Mouse (Mus musculus) liver, embryonic 13.5 days (tissue): ENCODE results near the gene Gmppa. TPM values are rescaled to one million over a fixed set of nuclear protein-coding genes. Genes with fewer than 3 reads are reported as not detected.

Source experiments
- ATAC-seq: fragments of 200-750 bp; cut with Nextera tagmentation; 2 replicates; pipeline ENCODE4 v1.8.0; 2017; ENCODE audit warnings: low read depth, mild to moderate bottlenecking, moderate number of reproducible peaks, moderate library complexity
- DNase-seq: peaks from one replicate; pipeline ENCODE4 v3.0.0; 2022
- H3K27ac ChIP-seq: fragments of 300-500 bp; sonication (generic); 2 replicates; pipeline ENCODE4 v1.5.1; 2015; ENCODE audit warnings: moderate library complexity, mild to moderate bottlenecking, inconsistent platforms
- H3K27me3 ChIP-seq: fragments of 300-500 bp; sonication (generic); 2 replicates; pipeline ENCODE4 v1.6.1; 2015; ENCODE audit warnings: mild to moderate bottlenecking, inconsistent platforms
- H3K36me3 ChIP-seq: fragments of 300-500 bp; sonication (generic); 2 replicates; pipeline ENCODE4 v1.6.1; 2015; ENCODE audit warnings: mild to moderate bottlenecking, inconsistent platforms
- H3K4me1 ChIP-seq: fragments of 300-500 bp; sonication (generic); replicated peaks from 2 replicates; pipeline ENCODE4 v1.6.1; 2015; ENCODE audit warnings: inconsistent platforms
- H3K4me2 ChIP-seq: fragments of 300-500 bp; sonication (generic); 2 replicates; pipeline ENCODE4 v1.6.1; 2015; ENCODE audit warnings: inconsistent platforms, mild to moderate bottlenecking, moderate library complexity
- H3K4me3 ChIP-seq: fragments of 300-500 bp; sonication (generic); replicated peaks from 2 replicates; pipeline ENCODE4 v1.5.1; 2015; ENCODE audit warnings: mild to moderate bottlenecking, inconsistent platforms
- H3K9ac ChIP-seq: fragments of 300-500 bp; sonication (generic); 2 replicates; pipeline ENCODE4 v1.6.1; 2015; ENCODE audit warnings: mild to moderate bottlenecking, inconsistent platforms
- H3K9me3 ChIP-seq: fragments of 300-500 bp; sonication (generic); replicated peaks from 2 replicates; pipeline ENCODE4 v1.6.1; 2016; ENCODE audit warnings: inconsistent platforms
- WGBS: fragments of 180-500 bp; shearing (Covaris S2); methylation state at CpG from one replicate; pipeline ENCODE4 v1.1.7; 2015; ENCODE audit not compliant: insufficient replicate concordance; 5-methylcytosine and 5-hydroxymethylcytosine counted together
- polyA plus RNA-seq: library from polyadenylated mRNA; unstranded; fragments of >200 nt; fragmentation: Nextera tagmentation; extraction: Ambion mirVana; gene quantifications from 2 replicates; pipeline ENCODE4 v1.2.1, GENCODE M21; 2015

Gene Gmppa
- polyA plus RNA-seq = 37.1 and 41.7 TPM in 2 replicates

DNA sequence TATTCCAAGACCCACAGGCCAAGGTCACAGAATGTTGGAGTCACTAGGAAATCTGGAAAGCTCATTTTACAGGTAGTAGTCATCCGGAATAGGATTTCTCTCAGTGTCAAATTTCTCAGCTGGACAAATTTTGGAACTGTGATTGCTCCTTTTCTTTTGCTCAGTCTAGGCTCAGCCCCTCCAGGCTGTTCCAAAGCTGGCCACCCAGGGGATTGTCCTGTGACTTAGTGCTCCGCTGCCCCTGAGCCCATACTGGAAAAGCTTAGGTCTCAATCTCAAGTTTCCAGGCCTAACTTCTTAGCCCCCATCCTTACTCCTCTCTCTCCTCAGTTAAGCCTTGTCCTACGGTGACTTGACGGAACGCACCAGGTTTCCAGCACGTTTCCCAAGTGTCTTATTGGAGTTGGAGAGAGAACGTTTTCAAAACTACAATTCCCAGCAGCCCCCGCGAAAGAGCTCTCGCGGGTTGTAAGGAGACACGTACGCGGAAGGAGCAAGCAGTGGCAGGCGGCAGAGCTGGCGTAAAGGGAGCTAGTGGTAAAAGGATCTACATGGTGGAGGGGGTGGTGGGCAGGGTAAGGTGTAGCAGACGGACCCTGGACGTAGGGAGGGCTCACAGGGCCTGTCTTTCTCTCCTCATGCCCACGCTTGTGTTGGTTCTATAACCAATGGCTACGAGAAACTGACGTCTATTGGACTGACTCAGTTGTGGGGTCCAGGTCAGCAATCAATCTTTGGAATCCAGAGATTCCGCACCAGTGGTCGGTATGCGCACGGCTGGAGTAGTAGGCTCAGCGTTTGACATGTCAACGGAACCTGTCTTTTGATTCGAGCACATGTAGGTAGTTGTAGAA, at the start of gene Gmppa:
Gene Gmppa, plus strand, starts transcription at position 456 of the 854 bp plus-strand sequence.
- Histone ChIP-seq H3K27me3 (peaks cover 27% of the 10 kb centered on the region), H3K4me1 (peaks cover 20% of the 10 kb centered on the region), H3K9me3 (no peaks in the 10 kb centered on the region), H3K27ac (peak within 1 kb of the TSS; percentile 50), H3K4me2 (peak within 1 kb of the TSS; percentile 75), H3K9ac (peak within 1 kb of the TSS; percentile 77), H3K36me3 (peaks cover 9% of the 10 kb centered on the region), H3K4me3 (peak within 1 kb of the TSS; percentile 70)
- ATAC-seq (peak; percentile 79), DNase-seq (peak; percentile 62)
- 7% methylated on average over 28 of the region's 28 CpGs for WGBS

DNA sequence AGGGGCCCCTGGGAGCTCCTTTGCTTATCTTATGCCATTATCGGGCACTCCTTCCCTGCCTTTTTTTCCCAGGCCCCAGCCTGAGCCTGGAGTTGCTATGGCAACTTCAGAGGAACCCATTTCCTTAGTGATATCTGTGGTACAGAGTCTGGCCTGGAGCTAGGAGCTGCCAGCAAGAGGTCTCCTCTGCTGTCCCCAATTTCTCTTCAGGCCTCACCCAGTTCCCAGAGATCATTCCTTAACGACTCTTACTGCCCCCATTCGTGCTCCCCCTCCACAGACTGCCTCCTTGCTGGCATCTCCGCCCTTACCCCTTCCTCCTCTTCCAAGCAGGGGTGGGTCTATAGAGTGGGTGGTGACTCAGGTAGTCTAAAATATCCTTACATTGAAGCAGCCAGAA, 49.6 kb upstream of the Gmppa start:
- no peak for ATAC-seq
- no peak overlapping the region for H3K4me3 ChIP-seq
- no peak overlapping the region for H3K9ac ChIP-seq
- H3K27ac ChIP-seq = no peak overlapping the region
- no peaks in the 10 kb centered on the region for H3K9me3 ChIP-seq
- DNase-seq = no peak
- no peaks in the 10 kb centered on the region for H3K36me3 ChIP-seq
- peaks cover 9% of the 10 kb centered on the region for H3K4me1 ChIP-seq
- no peak overlapping the region for H3K4me2 ChIP-seq
- WGBS = 26% methylated on average over 4 of the region's 4 CpGs
- peaks cover 99% of the 10 kb centered on the region for H3K27me3 ChIP-seq

DNA sequence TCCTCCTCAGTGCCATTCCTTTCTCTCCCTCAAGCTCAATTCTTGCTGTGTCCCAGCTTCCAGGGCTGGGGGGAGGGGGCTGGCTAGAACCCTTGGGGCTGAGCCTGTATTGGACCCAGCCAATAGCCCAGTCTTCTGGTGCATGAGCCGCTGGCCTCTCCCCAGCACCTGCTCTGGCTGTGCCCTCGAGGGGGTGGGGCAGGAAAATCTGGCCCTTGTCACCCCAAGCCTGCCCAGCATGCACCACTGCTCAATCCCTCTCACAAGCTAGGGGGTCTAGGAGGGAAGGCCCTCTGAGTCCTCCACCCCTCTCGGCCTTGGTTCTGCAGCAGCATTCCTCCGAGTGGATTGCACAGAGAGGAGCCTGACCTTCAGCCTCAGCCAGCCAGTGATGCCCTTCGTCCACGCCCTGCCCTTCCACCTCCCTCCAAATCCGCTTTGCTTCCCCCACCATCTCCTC, 48.2 kb upstream of the Gmppa start:
- ATAC-seq (no peak), DNase-seq (no peak)
- Histone ChIP-seq H3K9ac (no peak overlapping the region), H3K36me3 (no peaks in the 10 kb centered on the region), H3K4me2 (no peak overlapping the region), H3K4me3 (peak overlapping the region; percentile 12; the same call in 1 of the 2 replicates), H3K27me3 (peaks cover 97% of the 10 kb centered on the region), H3K9me3 (no peaks in the 10 kb centered on the region), H3K27ac (no peak overlapping the region), H3K4me1 (peaks cover 4% of the 10 kb centered on the region; the same call in 1 of the 2 replicates)
- WGBS = 25% methylated on average over 7 of the region's 7 CpGs

DNA sequence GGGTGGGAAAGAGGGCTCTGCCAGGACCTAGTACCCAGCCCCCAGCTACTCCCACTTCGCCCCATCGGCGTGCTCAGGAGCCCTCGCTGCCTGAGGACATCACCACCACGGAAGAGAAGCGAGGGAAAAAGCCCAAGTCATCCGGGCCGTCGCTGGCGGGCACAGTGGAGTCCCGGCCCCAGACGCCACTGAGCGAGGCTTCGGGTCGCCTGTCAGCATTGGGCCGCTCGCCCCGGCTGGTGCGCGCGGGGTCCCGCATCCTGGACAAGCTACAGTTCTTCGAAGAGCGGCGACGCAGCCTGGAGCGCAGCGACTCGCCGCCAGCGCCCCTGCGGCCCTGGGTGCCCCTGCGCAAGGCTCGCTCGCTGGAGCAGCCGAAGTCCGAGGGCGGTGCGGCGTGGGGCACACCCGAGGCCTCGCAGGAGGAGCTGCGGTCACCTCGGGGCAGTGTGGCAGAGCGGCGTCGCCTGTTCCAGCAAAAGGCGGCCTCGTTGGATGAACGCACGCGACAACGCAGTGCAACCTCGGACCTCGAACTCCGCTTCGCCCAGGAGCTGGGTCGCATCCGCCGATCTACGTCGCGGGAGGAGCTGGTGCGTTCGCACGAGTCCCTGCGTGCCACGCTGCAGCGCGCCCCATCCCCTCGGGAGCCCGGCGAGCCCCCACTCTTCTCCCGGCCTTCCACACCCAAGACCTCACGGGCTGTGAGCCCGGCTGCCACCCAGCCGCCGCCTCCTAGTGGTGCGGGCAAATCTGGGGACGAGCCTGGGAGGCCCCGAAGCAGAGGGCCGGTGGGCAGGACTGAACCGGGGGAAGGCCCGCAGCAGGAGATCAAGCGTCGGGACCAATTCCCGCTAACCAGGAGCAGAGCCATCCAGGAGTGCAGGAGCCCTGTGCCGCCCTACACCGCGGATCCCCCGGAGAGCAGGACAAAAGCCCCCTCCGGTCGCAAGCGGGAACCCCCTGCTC, 47.5 kb upstream of the Gmppa start:
- ATAC-seq = 0 out of 2 replicates have a peak, but pooled peaks have one; percentile 18
- Histone ChIP-seq H3K27ac (no peak overlapping the region), H3K4me1 (peaks cover 3% of the 10 kb centered on the region; the same call in 1 of the 2 replicates), H3K27me3 (peaks cover 97% of the 10 kb centered on the region), H3K9me3 (no peaks in the 10 kb centered on the region), H3K4me3 (peak overlapping the region; percentile 12), H3K36me3 (no peaks in the 10 kb centered on the region), H3K4me2 (peak overlapping the region; percentile 26), H3K9ac (no peak overlapping the region)
- WGBS = 6% methylated on average over 94 of the region's 94 CpGs
- no peak for DNase-seq

DNA sequence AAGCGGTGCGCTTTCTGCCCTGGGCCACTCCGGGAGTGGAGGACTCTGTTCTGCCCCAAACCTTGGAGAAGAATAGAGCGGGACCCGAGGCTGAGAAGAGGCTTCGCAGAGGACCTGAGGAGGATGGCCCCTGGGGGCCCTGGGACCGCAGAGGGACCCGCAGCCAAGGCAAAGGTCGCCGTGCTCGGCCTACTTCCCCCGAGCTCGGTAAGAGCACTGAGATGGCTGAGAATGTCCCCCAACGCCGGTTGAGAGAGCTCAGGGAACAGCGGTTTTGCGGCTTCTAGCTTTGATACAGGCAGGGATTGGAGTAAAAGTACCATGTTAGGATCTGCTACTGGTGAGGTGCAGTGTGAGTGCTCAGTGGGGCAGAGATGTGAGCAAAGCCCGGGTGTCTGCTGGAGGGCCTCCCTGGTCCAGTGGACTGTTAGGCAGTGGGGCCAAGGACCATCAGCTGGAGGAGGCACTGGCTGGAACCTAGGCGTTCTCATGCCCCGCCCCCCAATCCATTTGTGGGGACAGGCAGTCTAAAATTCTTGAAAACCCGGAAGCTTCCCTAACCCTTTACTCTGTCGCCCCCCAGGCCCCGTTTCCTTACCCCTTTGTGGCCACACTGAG, 46.7 kb upstream of the Gmppa start:
- DNase-seq = no peak
- ATAC-seq = no peak
- H3K36me3 ChIP-seq = no peaks in the 10 kb centered on the region
- peaks cover 97% of the 10 kb centered on the region for H3K27me3 ChIP-seq
- H3K27ac ChIP-seq = no peak overlapping the region
- H3K9me3 ChIP-seq = no peaks in the 10 kb centered on the region
- peaks cover 3% of the 10 kb centered on the region; the same call in 1 of the 2 replicates for H3K4me1 ChIP-seq
- H3K4me2 ChIP-seq = no peak overlapping the region
- 15% methylated on average over 23 of the region's 23 CpGs for WGBS
- no peak overlapping the region for H3K4me3 ChIP-seq
- no peak overlapping the region for H3K9ac ChIP-seq

DNA sequence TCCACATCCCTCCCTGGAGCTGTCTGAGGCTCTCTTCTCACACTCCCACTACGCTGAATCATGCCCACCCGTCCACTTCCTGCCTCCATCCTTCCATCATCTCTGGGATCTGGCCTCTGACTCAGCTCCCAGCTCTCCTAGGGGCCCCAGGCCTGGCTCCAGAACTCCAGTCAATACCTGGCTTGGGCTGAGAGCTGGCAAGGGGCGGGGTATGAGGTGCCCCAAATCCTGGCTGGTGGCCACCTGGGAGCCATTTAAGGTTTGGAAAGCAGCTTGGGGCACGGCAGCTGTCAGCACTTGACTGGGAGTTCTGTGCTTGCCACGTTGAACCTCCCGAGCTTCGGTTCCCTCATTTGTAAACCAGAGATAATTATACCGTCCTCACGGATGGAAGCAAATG, 42.6 kb upstream of the Gmppa start:
- H3K27me3 ChIP-seq = peaks cover 56% of the 10 kb centered on the region
- no peaks in the 10 kb centered on the region for H3K36me3 ChIP-seq
- peaks cover 3% of the 10 kb centered on the region; the same call in 1 of the 2 replicates for H3K4me1 ChIP-seq
- DNase-seq = no peak
- 51% methylated on average over 9 of the region's 9 CpGs for WGBS
- H3K4me3 ChIP-seq = no peak overlapping the region
- no peak for ATAC-seq
- H3K9ac ChIP-seq = no peak overlapping the region
- H3K27ac ChIP-seq = no peak overlapping the region
- no peaks in the 10 kb centered on the region for H3K9me3 ChIP-seq
- no peak overlapping the region for H3K4me2 ChIP-seq

DNA sequence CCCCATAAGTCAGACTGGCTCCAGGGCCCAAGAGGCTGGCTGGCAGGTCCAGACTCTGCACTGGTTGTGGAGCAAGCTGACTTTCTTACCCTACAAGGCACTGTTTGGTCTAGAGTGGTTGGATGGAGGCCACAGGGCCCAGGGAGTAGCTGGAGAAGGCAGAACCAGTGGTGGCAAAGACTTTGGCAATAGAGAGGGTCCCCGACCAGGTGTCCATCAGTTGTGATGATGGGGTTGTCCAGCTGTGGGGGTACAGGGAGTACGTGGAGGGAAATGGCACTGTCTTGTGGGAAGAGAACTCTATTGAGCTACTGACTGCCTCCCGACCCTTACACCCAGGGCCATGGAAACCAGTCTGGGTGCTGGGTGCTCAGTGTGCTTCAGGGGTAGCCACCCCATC, 41.9 kb upstream of the Gmppa start:
- Histone ChIP-seq H3K27ac (no peak overlapping the region), H3K4me3 (no peak overlapping the region), H3K4me2 (no peak overlapping the region), H3K27me3 (peaks cover 49% of the 10 kb centered on the region), H3K4me1 (peaks cover under 1% of the 10 kb centered on the region), H3K36me3 (no peaks in the 10 kb centered on the region), H3K9me3 (no peaks in the 10 kb centered on the region), H3K9ac (no peak overlapping the region)
- no peak for DNase-seq
- 44% methylated on average over 3 of the region's 3 CpGs for WGBS
- ATAC-seq = no peak

DNA sequence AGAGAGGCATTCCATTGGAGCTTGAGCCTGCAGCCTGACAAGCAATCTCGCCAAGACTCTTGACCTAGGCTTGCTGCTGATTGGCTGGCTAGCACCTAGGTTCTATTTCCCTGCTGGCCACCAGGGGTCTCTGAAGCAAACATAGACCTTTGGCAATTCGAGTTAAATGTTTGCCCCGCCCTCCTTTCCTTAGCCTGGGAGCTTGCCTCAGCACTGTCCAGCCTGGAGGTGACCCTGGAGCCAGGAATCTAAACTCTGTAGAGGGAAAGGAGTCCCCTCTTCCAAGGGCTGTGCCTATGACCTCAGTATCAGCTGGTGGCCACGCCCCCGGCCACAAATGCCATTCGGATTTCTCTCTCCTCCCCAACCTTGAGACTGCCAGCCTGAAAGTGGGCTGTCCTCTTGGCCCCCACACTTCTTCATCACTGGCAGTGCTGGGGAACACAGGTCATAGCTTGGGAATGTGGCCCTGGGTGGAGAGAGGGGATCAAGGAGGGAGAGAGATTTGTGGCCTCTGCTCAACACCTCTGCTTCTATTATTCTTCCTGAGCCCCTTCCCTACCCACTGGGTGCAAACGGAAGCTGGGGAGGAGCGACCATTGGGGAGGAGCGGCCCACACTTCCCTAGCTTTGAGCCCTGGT, 36.8 kb upstream of the Gmppa start:
- WGBS = 10% methylated on average over 9 of the region's 9 CpGs
- H3K4me2 ChIP-seq = no peak overlapping the region
- H3K27me3 ChIP-seq = peaks cover 2% of the 10 kb centered on the region; the same call in 1 of the 2 replicates
- no peaks in the 10 kb centered on the region for H3K9me3 ChIP-seq
- no peak overlapping the region for H3K9ac ChIP-seq
- H3K36me3 ChIP-seq = no peaks in the 10 kb centered on the region
- H3K27ac ChIP-seq = peak overlapping the region; percentile 34; the same call in 1 of the 2 replicates
- peak; percentile 49 for DNase-seq
- ATAC-seq = peak; percentile 63
- peaks cover 19% of the 10 kb centered on the region for H3K4me1 ChIP-seq
- no peak overlapping the region for H3K4me3 ChIP-seq

DNA sequence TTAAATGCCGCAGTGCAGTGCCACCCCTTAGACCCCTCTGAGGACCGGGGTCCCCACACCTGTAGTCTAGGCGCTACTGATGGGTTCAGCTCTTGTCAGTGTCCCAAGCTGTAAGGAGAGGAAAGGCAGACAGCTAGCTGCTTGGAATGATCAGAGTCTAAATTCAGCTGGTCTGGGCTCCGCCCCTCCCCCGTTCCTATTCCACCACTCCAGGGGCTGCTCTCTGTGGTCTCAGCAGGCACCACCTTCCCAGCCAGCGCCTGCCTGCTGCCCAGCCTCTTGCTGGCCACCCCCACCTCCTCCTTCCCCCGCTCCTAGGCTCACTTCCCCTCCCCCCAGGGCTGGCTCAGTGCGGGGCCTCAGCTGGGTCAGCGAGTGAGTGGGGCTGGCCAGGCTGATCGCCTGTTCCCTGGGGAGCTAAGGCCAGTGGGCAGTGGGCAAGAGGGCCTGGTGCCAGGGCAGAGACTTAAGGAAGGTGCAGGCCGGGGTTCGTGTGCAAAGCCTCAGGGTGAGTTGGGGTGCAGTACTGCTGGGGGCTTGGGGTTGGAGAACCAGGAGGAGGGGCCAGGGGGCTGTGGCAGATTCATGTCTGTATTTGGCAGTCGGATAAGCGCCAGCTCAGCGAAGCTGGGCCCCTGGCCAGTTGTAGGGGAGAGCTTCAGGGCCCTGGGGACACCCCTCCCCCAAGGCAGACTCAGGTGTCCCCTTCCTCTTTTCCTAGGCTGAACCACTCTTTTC, 35.8 kb upstream of the Gmppa start:
- no peaks in the 10 kb centered on the region for H3K36me3 ChIP-seq
- 9% methylated on average over 14 of the region's 15 CpGs for WGBS
- H3K27me3 ChIP-seq = no peaks in the 10 kb centered on the region
- DNase-seq (no peak), ATAC-seq (peak; percentile 62)
- peak overlapping the region; percentile 42 for H3K4me2 ChIP-seq
- no peak overlapping the region for H3K9ac ChIP-seq
- H3K4me1 ChIP-seq = peaks cover 19% of the 10 kb centered on the region
- no peaks in the 10 kb centered on the region for H3K9me3 ChIP-seq
- H3K27ac ChIP-seq = peak overlapping the region; percentile 34; the same call in 1 of the 2 replicates
- peak overlapping the region; percentile 21 for H3K4me3 ChIP-seq
